Mouse (Mus musculus): ENCODE measurements at regions not wholly inside any gene's neighbourhood (a gene's known extent, or its start where the extent isn't known, plus 50 kb on each side); places are given as distances from the start of the nearest gene placed in this dataset.

DNA sequence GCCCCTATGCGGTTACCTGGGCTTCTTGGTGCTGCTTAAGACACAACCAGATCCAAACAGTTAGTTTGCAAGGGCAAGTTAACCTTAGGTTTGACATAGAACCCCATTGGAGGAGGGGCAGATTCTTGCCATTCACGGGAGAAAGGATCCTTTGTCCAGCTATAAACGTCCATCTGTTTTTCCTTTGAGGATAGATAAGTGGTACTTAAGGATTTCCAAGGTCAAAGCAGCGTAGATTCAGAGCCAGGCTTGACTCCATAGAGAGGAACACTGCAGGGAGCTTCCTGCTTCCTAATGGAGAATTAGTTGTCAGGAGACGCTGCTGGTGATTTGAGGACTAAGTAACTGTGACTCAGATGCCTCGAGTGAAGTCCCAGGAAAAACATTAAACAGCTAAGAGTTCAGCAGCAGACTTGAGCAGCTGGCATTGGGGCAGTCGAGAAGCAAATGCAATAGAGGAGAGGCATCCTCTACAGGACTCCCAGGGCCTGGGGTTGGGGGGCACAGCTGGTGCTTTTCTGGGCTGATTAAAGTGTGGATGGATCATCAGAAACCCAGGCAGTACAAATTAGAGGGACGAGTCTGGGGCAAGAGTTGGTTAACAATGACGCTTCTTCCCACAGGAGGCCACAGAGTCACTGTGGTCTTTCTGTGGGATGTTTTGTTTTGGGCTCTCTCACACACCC is 322.8 kb downstream of the Med10 start:
- no peak for TF ChIP-seq POLR2A (IDR thresholded peaks at IDR 0.05; ENCODE audit: insufficient read depth, low read length)
- TF ChIP-seq EP300 (IDR thresholded peaks at IDR 0.05; ENCODE audit: insufficient read depth, low read depth, low read length), result no peak
- TF ChIP-seq CTCF (IDR thresholded peaks at IDR 0.05; ENCODE audit: low read depth, low read length), result no peak

Measured in ES-Bruce4 (cell line).